Mouse (Mus musculus): ENCODE data around the gene Gpr62. TPM values are rescaled to one million over a fixed set of nuclear protein-coding genes. Genes with fewer than 3 reads are reported as not detected.

The Gpr62 gene
- polyA plus RNA-seq, 1 experiment: 0.39 TPM

- TF ChIP-seq FLI1 (IDR thresholded peaks at IDR 0.05; ENCODE audit: low read length) (no peak), GATA1 (IDR thresholded peaks at IDR 0.05; ENCODE audit: borderline replicate concordance, low read length) (no peak)
- H3K4me3 ChIP-seq (replicated peaks): peak overlapping the region; percentile 94
- H3K36me3 ChIP-seq (replicated peaks; ENCODE audit: low read length): peaks cover 28% of the 10 kb centered on the region
- H3K27me3 ChIP-seq (replicated peaks): peaks cover 2% of the 10 kb centered on the region
- H3K9me3 ChIP-seq: no peaks in the 10 kb centered on the region
- peaks cover 75% of the 10 kb centered on the region for H3K4me1 ChIP-seq
Observed at GRCm38 (mm10) chr9:106476002-106476923, 10.5 kb upstream of the Gpr62 start.

- Histone ChIP-seq H3K27me3 (replicated peaks) (peaks cover 2% of the 10 kb centered on the region), H3K9me3 (no peaks in the 10 kb centered on the region), H3K4me1 (peaks cover 76% of the 10 kb centered on the region), H3K36me3 (replicated peaks; ENCODE audit: low read length) (peaks cover 22% of the 10 kb centered on the region), H3K4me3 (replicated peaks) (peak within 1 kb of the TSS; percentile 94)
- TF ChIP-seq GATA1 (IDR thresholded peaks at IDR 0.05; ENCODE audit: borderline replicate concordance, low read length) (no peak), FLI1 (IDR thresholded peaks at IDR 0.05; ENCODE audit: low read length) (no peak)
Observed at GRCm38 (mm10) chr9:106475663-106476001, 9.9 kb upstream of the Gpr62 start, which contains the start of gene Rrp9. Rrp9 (plus strand) TSS chr9:106475963.

- peaks cover 2% of the 10 kb centered on the region for H3K27me3 ChIP-seq (replicated peaks)
- H3K36me3 ChIP-seq (replicated peaks; ENCODE audit: low read length): peaks cover 16% of the 10 kb centered on the region
- no peak for TF ChIP-seq FLI1 (IDR thresholded peaks at IDR 0.05; ENCODE audit: low read length)
- no peaks in the 10 kb centered on the region for H3K9me3 ChIP-seq
- peak overlapping the region; percentile 94 for H3K4me3 ChIP-seq (replicated peaks)
- peaks cover 76% of the 10 kb centered on the region for H3K4me1 ChIP-seq
Observed at GRCm38 (mm10) chr9:106475046-106475445, 9.3 kb upstream of the Gpr62 start.

GRCm38 (mm10) chr9:106474456-106474855 lies 8.7 kb upstream of the Gpr62 start:
- TF ChIP-seq GATA1 (IDR thresholded peaks at IDR 0.05; ENCODE audit: borderline replicate concordance, low read length) (no peak), FLI1 (IDR thresholded peaks at IDR 0.05; ENCODE audit: low read length) (no peak)
- Histone ChIP-seq H3K4me3 (replicated peaks) (peak overlapping the region; percentile 94), H3K4me1 (peaks cover 80% of the 10 kb centered on the region)

GRCm38 (mm10) chr9:106473753-106474105 lies 8.0 kb upstream of the Gpr62 start:
- H3K36me3 ChIP-seq (replicated peaks; ENCODE audit: low read length): peaks cover 8% of the 10 kb centered on the region
- peaks cover 85% of the 10 kb centered on the region for H3K4me1 ChIP-seq
- no peaks in the 10 kb centered on the region for H3K9me3 ChIP-seq
- no peak for TF ChIP-seq FLI1 (IDR thresholded peaks at IDR 0.05; ENCODE audit: low read length)
- TF ChIP-seq GATA1 (IDR thresholded peaks at IDR 0.05; ENCODE audit: borderline replicate concordance, low read length): no peak
- no peak overlapping the region for H3K4me3 ChIP-seq (replicated peaks)
- H3K27me3 ChIP-seq (replicated peaks): peaks cover 2% of the 10 kb centered on the region

More at GRCm38 (mm10) chr9:106474456-106474855, 8.7 kb upstream of the Gpr62 start:
- Histone ChIP-seq H3K36me3 (replicated peaks; ENCODE audit: low read length) (peaks cover 10% of the 10 kb centered on the region), H3K27me3 (replicated peaks) (peaks cover 2% of the 10 kb centered on the region), H3K9me3 (no peaks in the 10 kb centered on the region)

GRCm38 (mm10) chr9:106473081-106473752 lies 7.5 kb upstream of the Gpr62 start:
- Histone ChIP-seq H3K36me3 (replicated peaks; ENCODE audit: low read length) (peaks cover 8% of the 10 kb centered on the region), H3K9me3 (no peaks in the 10 kb centered on the region), H3K27me3 (replicated peaks) (peaks cover 2% of the 10 kb centered on the region), H3K4me1 (peaks cover 84% of the 10 kb centered on the region), H3K4me3 (replicated peaks) (no peak overlapping the region)
- TF ChIP-seq FLI1 (IDR thresholded peaks at IDR 0.05; ENCODE audit: low read length) (no peak), GATA1 (IDR thresholded peaks at IDR 0.05; ENCODE audit: borderline replicate concordance, low read length) (no peak)

- Histone ChIP-seq H3K4me1 (peaks cover 77% of the 10 kb centered on the region), H3K4me3 (replicated peaks) (no peak overlapping the region), H3K36me3 (replicated peaks; ENCODE audit: low read length) (peaks cover 8% of the 10 kb centered on the region), H3K9me3 (no peaks in the 10 kb centered on the region), H3K27me3 (replicated peaks) (peaks cover 7% of the 10 kb centered on the region)
- no peak for TF ChIP-seq GATA1 (IDR thresholded peaks at IDR 0.05; ENCODE audit: borderline replicate concordance, low read length)
- no peak for TF ChIP-seq FLI1 (IDR thresholded peaks at IDR 0.05; ENCODE audit: low read length)
Observed at GRCm38 (mm10) chr9:106472321-106472720, 6.6 kb upstream of the Gpr62 start.

- Histone ChIP-seq H3K36me3 (replicated peaks; ENCODE audit: low read length) (peaks cover 8% of the 10 kb centered on the region), H3K4me1 (peaks cover 77% of the 10 kb centered on the region), H3K27me3 (replicated peaks) (peaks cover 11% of the 10 kb centered on the region), H3K4me3 (replicated peaks) (no peak overlapping the region), H3K9me3 (no peaks in the 10 kb centered on the region)
- TF ChIP-seq FLI1 (IDR thresholded peaks at IDR 0.05; ENCODE audit: low read length) (no peak), GATA1 (IDR thresholded peaks at IDR 0.05; ENCODE audit: borderline replicate concordance, low read length) (no peak)
Observed at GRCm38 (mm10) chr9:106471892-106472291, 6.2 kb upstream of the Gpr62 start.

GRCm38 (mm10) chr9:106470991-106471750 lies 5.4 kb upstream of the Gpr62 start:
- Histone ChIP-seq H3K4me3 (replicated peaks) (no peak overlapping the region), H3K4me1 (peaks cover 70% of the 10 kb centered on the region), H3K27me3 (replicated peaks) (peaks cover 16% of the 10 kb centered on the region), H3K9me3 (no peaks in the 10 kb centered on the region), H3K36me3 (replicated peaks; ENCODE audit: low read length) (peaks cover 8% of the 10 kb centered on the region)
- TF ChIP-seq FLI1 (IDR thresholded peaks at IDR 0.05; ENCODE audit: low read length) (no peak), GATA1 (IDR thresholded peaks at IDR 0.05; ENCODE audit: borderline replicate concordance, low read length) (no peak)
